Mouse (Mus musculus): Measurements from ENCODE around the gene Efna5.

DNA sequence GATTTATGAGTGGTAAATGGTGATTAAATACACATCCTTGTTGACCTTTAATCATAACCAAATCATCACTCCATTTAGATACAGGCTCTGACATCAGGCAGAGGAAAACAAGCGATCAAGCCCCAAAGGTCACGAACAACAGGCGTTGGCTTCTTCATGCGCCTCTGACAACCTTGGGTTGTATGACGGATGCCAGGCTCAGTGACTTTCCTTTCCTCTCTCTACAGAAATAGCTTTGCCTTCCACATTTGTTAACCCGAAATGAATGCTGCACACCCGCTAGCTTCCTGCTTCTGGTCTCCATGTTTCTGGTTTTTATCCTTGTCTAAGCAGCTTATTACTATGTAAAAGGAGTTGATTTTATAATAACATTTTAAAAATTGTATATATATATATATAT, 244.2 kb downstream of the Efna5 start:
- no peak for TF ChIP-seq CTCF (IDR thresholded peaks at IDR 0.05; ENCODE audit: extremely low read depth, insufficient read length, insufficient replicate concordance, low read depth, low read length)
- no peak for TF ChIP-seq POLR2A (IDR thresholded peaks at IDR 0.05; ENCODE audit: low read depth, low read length)
